Mouse (Mus musculus) gonadal fat pad, adult 2 months (tissue): ENCODE measurements at regions not wholly inside any gene's neighbourhood (a gene's known extent, or its start where the extent isn't known, plus 50 kb on each side); places are given as distances from the start of the nearest gene placed in this dataset.
"Not testable (repeated sequence)": the region's sequence is repeated elsewhere in the genome, so short reads cannot be mapped to it uniquely, and the experiment has no call there.

Source experiments
- DNase-seq: peaks from one replicate; pipeline ENCODE4 v3.0.0-alpha.2; 2012; ENCODE audit warnings: low read depth

- DNase-seq: peak; percentile 89
Measured at GRCm38 (mm10) chrY:4150031-4150430, 378.6 kb downstream of the Gm3376 start.

GRCm38 (mm10) chrY:4150681-4151080, 379.2 kb downstream of the Gm3376 start:
- not testable (repeated sequence) for DNase-seq

DNA sequence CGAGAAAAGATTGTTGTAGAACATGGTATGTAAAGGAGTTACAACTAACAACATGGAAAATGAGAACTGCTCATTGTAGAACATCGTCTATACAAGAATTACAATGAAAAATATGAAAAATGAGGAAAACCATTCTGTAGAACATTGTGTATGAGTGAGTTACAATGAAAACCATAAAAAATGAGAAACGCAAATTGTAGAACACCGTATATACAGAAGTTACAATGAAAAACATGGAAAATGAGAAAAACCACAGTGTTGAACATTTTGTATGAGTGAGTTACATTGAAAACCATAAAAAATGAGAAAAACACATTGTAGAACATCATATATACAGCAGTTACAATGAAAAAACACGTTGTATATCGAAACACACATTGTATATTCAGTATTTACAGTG, 381.5 kb downstream of the Gm3376 start:
- DNase-seq: peak; percentile 9

DNA sequence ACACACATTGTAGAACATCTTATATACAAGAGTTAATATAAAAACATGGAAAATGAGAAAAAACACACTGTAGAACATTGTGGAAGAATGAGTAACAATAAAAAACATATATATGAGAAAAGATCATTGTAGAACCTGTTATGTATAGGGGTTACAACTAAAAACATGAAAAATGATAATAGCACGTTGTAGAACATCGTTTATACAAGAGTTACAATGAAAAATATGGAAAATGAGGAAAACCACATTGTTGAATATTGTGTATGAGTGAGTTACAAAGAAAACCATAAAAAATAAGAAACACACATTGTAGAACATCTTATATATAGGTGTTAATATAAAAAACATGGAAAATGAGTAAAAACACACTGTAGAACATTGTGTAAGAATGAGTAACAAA, 388.9 kb downstream of the Gm3376 start:
- DNase-seq: no peak
